8 mouse cellular contexts compared by ENCODE assay signal in genomic region chr4:119223696-119224095, GRCm38 (mm10). TPM values are rescaled to one million over a fixed set of nuclear protein-coding genes. Genes with fewer than 3 reads are reported as not detected.
A peak's percentile ranks its signal among the peaks of the same experiment; 100 is the strongest.
DNase-seq lines count a peak whose midpoint lies in the region; ATAC-seq lines count a peak whose summit lies in the region.
"Had no signal": no experiment of that assay in that cellular context is flagged by ENCODE, and none has a peak within 500 bp of the region (broad histone marks: within the 10 kb centered on the region; RNA-seq: fewer than 3 reads in every experiment).

No protein-coding gene starts in this region.

- H3K27me3 ChIP-seq in kidney, embryonic 15.5 days: no peaks in the 10 kb centered on the region
- H3K27me3 ChIP-seq: heart, embryonic 13.5 days had no signal

- H3K9me3 ChIP-seq in kidney, embryonic 15.5 days (replicated peaks): no peaks in the 10 kb centered on the region
- H3K9me3 ChIP-seq: heart, embryonic 13.5 days had no signal

- 91% methylated on average over 1 of the region's 1 CpGs for WGBS in kidney, embryonic 15.5 days

- peak; percentile 28 to 68 for DNase-seq in left cerebral cortex, postnatal 14 days (ENCODE audit: low spot score in 2 of 2)
- DNase-seq in left cerebral cortex, postnatal 10 days (ENCODE audit: extremely low spot score in 1 of 2, low spot score in 2 of 2): no peak
- peak; percentile 39 for DNase-seq in MEL-GATA-1-ER (ENCODE audit: extremely low read depth, low read depth)
- peak; percentile 64 for DNase-seq in c-Kit-negative CD71-positive TER-119-positive erythroid progenitor cells, embryonic 14.5 days (ENCODE audit: low read depth, low spot score)
- no peak for DNase-seq in ovary, postnatal 10 days (ENCODE audit: low spot score)

- H3K4me1 ChIP-seq in kidney, embryonic 15.5 days: no peaks in the 10 kb centered on the region

- ATAC-seq in kidney, embryonic 15.5 days (replicated peaks; ENCODE audit: low FRiP score): peak; percentile 30; the same call in 1 of the 2 replicates
- ATAC-seq in megakaryocyte progenitor cell, adult 5-6 weeks (replicated peaks; ENCODE audit: poor library complexity): peak; percentile 90

- no peak overlapping the region for H3K27ac ChIP-seq in kidney, embryonic 15.5 days
- H3K27ac ChIP-seq: heart, embryonic 13.5 days had no signal

- H3K36me3 ChIP-seq in kidney, embryonic 15.5 days: peaks cover 47% of the 10 kb centered on the region

- H3K9ac ChIP-seq in kidney, embryonic 15.5 days: no peak overlapping the region
- H3K9ac ChIP-seq: heart, embryonic 13.5 days had no signal

- H3K4me2 ChIP-seq in kidney, embryonic 15.5 days: no peak overlapping the region
- H3K4me2 ChIP-seq: heart, embryonic 13.5 days had no signal

- no peak overlapping the region for H3K4me3 ChIP-seq in kidney, embryonic 15.5 days (replicated peaks)
- H3K4me3 ChIP-seq: heart, embryonic 13.5 days had no signal

- intact Hi-C loops in left cerebral cortex, postnatal 14 days (cut with DNase I): no loop called here
- intact Hi-C loops in left cerebral cortex, postnatal 10 days (cut with DNase I): no loop called here

RNA-seq across cellular contexts. Expression of gene Tmem269, which starts 5.7 kb away (rescaled TPM):
- under 1 TPM; 0.48 to 0.55 TPM for total RNA-seq in left cerebral cortex, postnatal 14 days (2021)
- total RNA-seq in left cerebral cortex, postnatal 10 days (2021): under 1 TPM; 0.28 to 0.30 TPM
- polyA plus RNA-seq in kidney, embryonic 15.5 days (2015; fragmentation: Nextera tagmentation; extraction: Ambion mirVana): 0.19 TPM in 1 of 2 replicates, not detected in the other
- not detected in 2 replicates for total RNA-seq in megakaryocyte progenitor cell, adult 5-6 weeks (2015)
- not detected in 2 replicates for total RNA-seq in megakaryocyte progenitor cell, adult 5-6 weeks (2017)
- polyA plus RNA-seq: heart, embryonic 13.5 days had no signal

RNA-seq across cellular contexts. Expression of gene AU022252, which starts 8.8 kb away (rescaled TPM):
- total RNA-seq in left cerebral cortex, postnatal 14 days (2021): 10 to 100 TPM; 31.6 to 34.9 TPM
- total RNA-seq in left cerebral cortex, postnatal 10 days (2021): 10 to 100 TPM; 32.3 to 35.4 TPM
- 35.4 and 35.6 TPM in 2 replicates for polyA plus RNA-seq in kidney, embryonic 15.5 days (2015; fragmentation: Nextera tagmentation; extraction: Ambion mirVana)
- 3.4 and 4.6 TPM in 2 replicates for total RNA-seq in megakaryocyte progenitor cell, adult 5-6 weeks (2015)
- total RNA-seq in megakaryocyte progenitor cell, adult 5-6 weeks (2017): 8.0 and 12.4 TPM in 2 replicates

RNA-seq across cellular contexts. Expression of gene P3h1, which starts 9.0 kb away (rescaled TPM):
- total RNA-seq in left cerebral cortex, postnatal 14 days (2021): 1 to 10 TPM; 7.1 to 7.6 TPM
- total RNA-seq in left cerebral cortex, postnatal 10 days (2021): 1 to 10 TPM; 8.5 to 8.6 TPM
- 33.3 and 37.7 TPM in 2 replicates for polyA plus RNA-seq in kidney, embryonic 15.5 days (2015; fragmentation: Nextera tagmentation; extraction: Ambion mirVana)
- 7.2 and 7.7 TPM in 2 replicates for total RNA-seq in megakaryocyte progenitor cell, adult 5-6 weeks (2015)
- total RNA-seq in megakaryocyte progenitor cell, adult 5-6 weeks (2017): 9.6 and 10.6 TPM in 2 replicates

RNA-seq across cellular contexts. Expression of gene Svbp, which starts 28.6 kb away (rescaled TPM):
- 10 to 100 TPM; 19.7 to 22.1 TPM for total RNA-seq in left cerebral cortex, postnatal 14 days (2021)
- 10 to 100 TPM; 27.9 to 29.7 TPM for total RNA-seq in left cerebral cortex, postnatal 10 days (2021)
- 135 and 141 TPM in 2 replicates for polyA plus RNA-seq in kidney, embryonic 15.5 days (2015; fragmentation: Nextera tagmentation; extraction: Ambion mirVana)
- total RNA-seq in megakaryocyte progenitor cell, adult 5-6 weeks (2015): 37.3 and 44.8 TPM in 2 replicates
- 17.3 and 43.0 TPM in 2 replicates for total RNA-seq in megakaryocyte progenitor cell, adult 5-6 weeks (2017)

RNA-seq across cellular contexts. Expression of gene Cldn19, which starts 31.5 kb away (rescaled TPM):
- under 1 TPM; 0.15 to 0.24 TPM for total RNA-seq in left cerebral cortex, postnatal 14 days (2021)
- total RNA-seq in left cerebral cortex, postnatal 10 days (2021): under 1 TPM; 0.16 to 0.47 TPM
- 13.3 TPM in 2 replicates for polyA plus RNA-seq in kidney, embryonic 15.5 days (2015; fragmentation: Nextera tagmentation; extraction: Ambion mirVana)
- not detected in 2 replicates for total RNA-seq in megakaryocyte progenitor cell, adult 5-6 weeks (2015)
- not detected in 2 replicates for total RNA-seq in megakaryocyte progenitor cell, adult 5-6 weeks (2017)
- polyA plus RNA-seq: heart, embryonic 13.5 days had no signal

Comparison
In these comparisons a context has a peak if more than half of its experiments do, and no peak if none do; other contexts are left out.
1. DNase-seq: peak in left cerebral cortex, postnatal 14 days (2 of 2), MEL-GATA-1-ER (single experiment) and c-Kit-negative CD71-positive TER-119-positive erythroid progenitor cells, embryonic 14.5 days (single experiment); none in left cerebral cortex, postnatal 10 days (0 of 2) and ovary, postnatal 10 days (single experiment).